Mouse (Mus musculus) limb, embryonic 11.5 days (tissue): ENCODE data around the gene Rims3. TPM values are rescaled to one million over a fixed set of nuclear protein-coding genes. Genes with fewer than 3 reads are reported as not detected.
A peak's percentile ranks its signal among the peaks of the same experiment; 100 is the strongest.

Source experiments
- ATAC-seq: fragments of 200-750 bp; cut with Nextera tagmentation; 2 replicates; pipeline ENCODE4 v1.8.0; 2017; ENCODE audit warnings: low read depth; ENCODE audit not compliant: insufficient number of reproducible peaks, low FRiP score, low TSS enrichment
- DNase-seq: peaks from one replicate; pipeline ENCODE4 v3.0.0-alpha.2; 2015; ENCODE audit warnings: low spot score
- H3K27ac ChIP-seq: fragments of 300-500 bp; sonication (generic); replicated peaks from 2 replicates; pipeline ENCODE4 v1.5.1; 2014; ENCODE audit warnings: low read depth, mild to moderate bottlenecking, low read length
- H3K27me3 ChIP-seq: fragments of 300-500 bp; sonication (generic); 2 replicates; pipeline ENCODE4 v1.6.1; 2014; ENCODE audit warnings: mild to moderate bottlenecking, low read length, mixed read lengths; ENCODE audit not compliant: control insufficient read depth, insufficient read depth
- H3K36me3 ChIP-seq: fragments of 300-500 bp; sonication (generic); 2 replicates; pipeline ENCODE4 v1.6.1; 2014; ENCODE audit warnings: mild to moderate bottlenecking, low read length, moderate library complexity, mixed read lengths; ENCODE audit not compliant: control insufficient read depth, insufficient read depth
- H3K4me1 ChIP-seq: fragments of 300-500 bp; sonication (generic); 2 replicates; pipeline ENCODE4 v1.6.1; 2014; ENCODE audit warnings: low read length, mixed read lengths; ENCODE audit not compliant: control insufficient read depth, insufficient read depth
- H3K4me2 ChIP-seq: fragments of 300-500 bp; sonication (generic); 2 replicates; pipeline ENCODE4 v1.6.1; 2014; ENCODE audit warnings: low read depth, mild to moderate bottlenecking, moderate library complexity; ENCODE audit not compliant: severe bottlenecking
- H3K4me3 ChIP-seq: fragments of 300-500 bp; sonication (generic); 2 replicates; pipeline ENCODE4 v1.5.1; 2014; ENCODE audit warnings: low read depth, low read length
- H3K9ac ChIP-seq: fragments of 300-500 bp; sonication (generic); 2 replicates; pipeline ENCODE4 v1.6.1; 2014; ENCODE audit warnings: mild to moderate bottlenecking, low read length
- H3K9me3 ChIP-seq: fragments of 300-500 bp; sonication (generic); 2 replicates; pipeline ENCODE4 v1.6.1; 2016; ENCODE audit warnings: low read length; ENCODE audit not compliant: control insufficient read depth
- WGBS: fragments of 180-500 bp; shearing (Covaris S2); extraction: QIAGEN DNeasy Blood & Tissue Kit; methylation state at CpG from one replicate; pipeline ENCODE4 v1.1.7; 2014; 5-methylcytosine and 5-hydroxymethylcytosine counted together
- polyA plus RNA-seq: library from polyadenylated mRNA; unstranded; fragments of >200 nt; fragmentation: Nextera tagmentation; extraction: Ambion mirVana; gene quantifications from 2 replicates; pipeline ENCODE4 v1.2.1, GENCODE M21; 2014

Gene Rims3
- polyA plus RNA-seq, 1 experiment from 2014 or later, result 0.51 TPM

DNA sequence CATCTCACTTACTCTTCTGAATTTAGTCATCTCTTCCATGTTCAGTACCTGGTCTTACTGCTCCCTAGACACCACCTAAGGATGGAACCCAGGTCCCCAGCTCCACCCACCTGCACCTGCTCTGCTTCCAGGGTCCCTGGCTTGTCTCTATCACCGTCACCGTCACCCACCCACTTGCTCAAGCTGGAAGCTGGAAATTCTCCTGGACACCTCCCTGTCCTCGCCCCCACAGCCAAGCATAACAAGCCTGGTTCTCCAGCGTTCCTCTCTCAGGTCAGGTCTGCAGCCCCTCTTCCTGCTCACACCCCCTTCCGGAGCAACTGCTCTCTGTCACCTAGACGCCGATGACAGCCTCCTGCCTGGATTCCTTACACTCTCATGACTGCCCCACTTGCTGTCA lies 5.2 kb downstream of the Rims3 start:
- 56% methylated on average over 7 of the region's 7 CpGs for WGBS
- H3K27me3 ChIP-seq, result peaks cover 7% of the 10 kb centered on the region
- H3K27ac ChIP-seq, result no peak overlapping the region
- DNase-seq (no peak), ATAC-seq (no peak)
- H3K9ac ChIP-seq, result no peak overlapping the region
- no peaks in the 10 kb centered on the region for H3K9me3 ChIP-seq
- no peak overlapping the region for H3K4me3 ChIP-seq
- H3K4me1 ChIP-seq, result no peaks in the 10 kb centered on the region
- H3K4me2 ChIP-seq, result no peak overlapping the region
- H3K36me3 ChIP-seq, result no peaks in the 10 kb centered on the region

DNA sequence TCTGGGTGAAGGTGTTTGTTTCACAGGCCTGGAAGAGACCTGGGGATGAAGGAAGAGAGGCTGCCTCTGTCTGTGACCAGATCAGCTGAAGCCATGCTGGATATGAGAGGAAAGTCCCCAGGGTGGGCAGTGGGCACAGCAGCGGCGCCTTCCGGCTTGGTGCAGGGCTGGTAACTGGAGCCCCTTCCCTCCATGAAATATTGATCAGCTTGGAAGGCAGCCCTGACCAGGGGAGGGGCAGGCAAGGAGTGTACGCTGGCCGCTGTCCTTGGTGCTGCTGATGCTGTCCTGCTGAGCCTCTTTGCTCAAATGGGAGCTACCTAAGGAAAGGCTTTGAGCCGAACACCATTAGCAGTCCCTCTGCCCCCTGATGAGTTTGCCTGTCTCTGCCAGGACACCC lies 11.6 kb downstream of the Rims3 start:
- DNase-seq, result peak; percentile 89
- WGBS, result 4% methylated on average over 6 of the region's 6 CpGs
- Histone ChIP-seq H3K27me3 (no peaks in the 10 kb centered on the region), H3K9ac (no peak overlapping the region), H3K9me3 (no peaks in the 10 kb centered on the region), H3K4me1 (0 out of 2 replicates have a peak, but pooled peaks cover 3% of the 10 kb centered on the region), H3K27ac (no peak overlapping the region), H3K4me2 (no peak overlapping the region), H3K4me3 (no peak overlapping the region), H3K36me3 (no peaks in the 10 kb centered on the region)
- 0 out of 2 replicates have a peak, but pooled peaks have one; percentile 54 for ATAC-seq

DNA sequence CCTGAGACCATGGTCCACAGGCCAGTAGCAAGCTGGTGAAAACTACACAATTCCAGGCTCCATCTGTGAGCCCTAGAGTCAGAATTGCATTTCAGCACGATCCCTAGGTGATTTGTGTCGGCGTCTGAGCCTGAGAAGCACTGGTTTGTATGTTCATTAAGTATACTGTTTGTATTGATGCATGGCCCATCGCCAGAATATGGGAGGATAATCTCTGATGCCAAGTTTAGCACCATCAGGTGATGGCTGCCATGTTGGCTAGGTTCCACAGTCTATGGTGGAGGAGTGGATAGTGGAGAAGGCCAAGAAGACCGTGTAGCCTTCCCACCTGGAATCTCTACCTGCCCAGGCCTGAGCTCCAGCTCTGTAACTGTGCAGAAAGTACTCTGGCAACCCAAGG lies 13.6 kb downstream of the Rims3 start:
- WGBS, result 83% methylated on average over 5 of the region's 5 CpGs
- H3K4me3 ChIP-seq, result no peak overlapping the region
- H3K4me1 ChIP-seq, result 0 out of 2 replicates have a peak, but pooled peaks cover 3% of the 10 kb centered on the region
- no peaks in the 10 kb centered on the region for H3K27me3 ChIP-seq
- no peaks in the 10 kb centered on the region for H3K9me3 ChIP-seq
- ATAC-seq (no peak), DNase-seq (no peak)
- H3K9ac ChIP-seq, result no peak overlapping the region
- no peaks in the 10 kb centered on the region for H3K36me3 ChIP-seq
- H3K27ac ChIP-seq, result no peak overlapping the region
- no peak overlapping the region for H3K4me2 ChIP-seq

DNA sequence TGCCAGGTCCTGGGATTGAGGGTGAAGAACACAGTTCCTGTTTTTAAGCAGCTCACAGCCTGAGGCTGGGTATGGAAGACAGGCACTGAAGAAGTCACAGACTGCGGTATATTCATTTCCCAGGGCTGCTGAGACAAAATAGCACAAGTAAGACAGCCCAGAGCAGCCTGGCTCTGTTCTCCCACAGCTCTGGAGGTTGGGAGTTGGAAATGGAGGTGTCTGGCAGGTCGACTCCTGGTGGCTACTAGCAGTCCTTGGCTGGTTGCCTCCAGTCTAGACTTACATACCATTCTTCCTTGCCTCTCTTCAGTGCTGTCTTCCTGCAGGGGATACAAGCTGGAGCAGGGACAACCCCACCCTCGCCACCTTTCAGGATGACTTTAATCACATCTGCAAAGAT lies 14.4 kb downstream of the Rims3 start:
- 0 out of 2 replicates have a peak, but pooled peaks cover 3% of the 10 kb centered on the region for H3K4me1 ChIP-seq
- no peak overlapping the region for H3K9ac ChIP-seq
- H3K27me3 ChIP-seq, result no peaks in the 10 kb centered on the region
- no peaks in the 10 kb centered on the region for H3K9me3 ChIP-seq
- no peaks in the 10 kb centered on the region for H3K36me3 ChIP-seq
- no peak for DNase-seq
- ATAC-seq, result no peak
- no peak overlapping the region for H3K4me2 ChIP-seq
- 86% methylated on average over 3 of the region's 3 CpGs for WGBS
- no peak overlapping the region for H3K27ac ChIP-seq
- no peak overlapping the region for H3K4me3 ChIP-seq

DNA sequence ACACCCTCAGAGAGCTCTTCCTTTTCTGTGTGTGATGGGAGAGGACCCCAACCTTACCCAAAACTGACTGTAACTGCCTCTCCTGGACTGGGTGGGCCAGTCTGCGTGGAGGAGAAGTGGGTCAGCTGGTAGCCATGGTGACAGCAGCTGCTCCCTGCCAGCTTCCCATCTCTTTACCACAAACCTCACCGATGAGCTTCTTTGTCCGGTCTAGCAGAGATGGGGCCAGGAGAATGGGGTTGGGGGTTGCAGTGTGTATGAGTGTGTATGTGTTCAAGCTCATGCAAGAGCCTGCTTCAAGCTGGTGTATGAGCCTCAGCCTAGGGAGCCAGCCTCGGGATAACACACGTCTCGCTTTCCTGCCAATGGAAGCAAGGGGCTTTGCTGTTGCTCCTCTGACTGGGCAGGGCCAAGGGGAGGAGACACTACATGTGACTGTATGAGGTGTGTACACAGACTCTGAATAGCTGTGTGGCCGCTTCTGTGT lies 15.7 kb downstream of the Rims3 start:
- no peak overlapping the region for H3K27ac ChIP-seq
- H3K36me3 ChIP-seq, result no peaks in the 10 kb centered on the region
- H3K4me3 ChIP-seq, result no peak overlapping the region
- ATAC-seq (no peak), DNase-seq (no peak)
- WGBS, result 73% methylated on average over 7 of the region's 7 CpGs
- 0 out of 2 replicates have a peak, but pooled peaks cover 3% of the 10 kb centered on the region for H3K4me1 ChIP-seq
- no peak overlapping the region for H3K9ac ChIP-seq
- no peaks in the 10 kb centered on the region for H3K27me3 ChIP-seq
- no peaks in the 10 kb centered on the region for H3K9me3 ChIP-seq
- H3K4me2 ChIP-seq, result no peak overlapping the region

DNA sequence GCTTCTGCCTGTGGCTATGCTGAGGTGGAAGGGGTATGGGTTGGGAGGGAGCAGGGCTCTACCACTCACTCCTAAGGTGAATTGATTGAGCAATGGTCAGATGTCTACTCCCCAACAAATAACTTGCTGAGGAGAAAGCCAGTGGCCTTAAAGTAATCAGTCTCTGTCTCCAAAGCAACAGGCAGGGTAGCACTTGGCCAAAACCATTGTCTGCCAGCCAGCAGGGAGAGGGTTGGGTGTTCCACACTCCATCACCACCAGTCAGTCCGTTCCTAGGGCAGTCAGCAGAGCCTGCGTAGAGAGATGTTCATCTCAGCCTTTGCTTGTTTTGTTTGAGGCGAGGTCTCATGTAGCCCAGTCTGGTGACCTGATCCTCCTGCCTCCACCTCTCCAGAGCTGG lies 21.3 kb downstream of the Rims3 start:
- no peak overlapping the region for H3K4me2 ChIP-seq
- 85% methylated on average over 3 of the region's 3 CpGs for WGBS
- DNase-seq (no peak), ATAC-seq (no peak)
- no peak overlapping the region for H3K27ac ChIP-seq
- H3K36me3 ChIP-seq, result no peaks in the 10 kb centered on the region
- H3K9me3 ChIP-seq, result no peaks in the 10 kb centered on the region
- no peak overlapping the region for H3K9ac ChIP-seq
- H3K4me3 ChIP-seq, result no peak overlapping the region
- no peaks in the 10 kb centered on the region for H3K27me3 ChIP-seq
- no peaks in the 10 kb centered on the region for H3K4me1 ChIP-seq

DNA sequence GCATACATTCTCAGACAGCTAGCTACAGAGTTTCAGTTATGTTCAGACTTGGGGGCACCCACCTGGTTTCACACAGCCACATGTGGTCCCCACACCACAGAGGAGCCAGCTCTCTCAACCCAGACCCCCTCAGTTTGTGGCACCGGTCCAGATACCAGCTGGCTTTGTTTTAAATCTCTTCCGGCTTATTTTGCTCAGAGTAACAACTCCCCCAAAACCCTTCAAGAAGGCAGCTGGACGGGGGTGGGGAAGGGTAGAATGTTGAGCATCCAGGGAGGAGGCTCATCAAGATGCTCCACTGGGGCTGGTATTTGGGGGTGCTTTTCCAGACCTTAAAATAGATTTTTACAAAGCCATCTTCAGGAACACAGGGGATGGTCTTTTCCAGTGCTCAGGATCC lies 24.1 kb downstream of the Rims3 start:
- WGBS, result 66% methylated on average over 3 of the region's 3 CpGs
- H3K36me3 ChIP-seq, result no peaks in the 10 kb centered on the region
- H3K4me2 ChIP-seq, result no peak overlapping the region
- H3K4me3 ChIP-seq, result no peak overlapping the region
- H3K27ac ChIP-seq, result no peak overlapping the region
- no peaks in the 10 kb centered on the region for H3K27me3 ChIP-seq
- H3K9ac ChIP-seq, result no peak overlapping the region
- DNase-seq (no peak), ATAC-seq (no peak)
- no peaks in the 10 kb centered on the region for H3K9me3 ChIP-seq
- no peaks in the 10 kb centered on the region for H3K4me1 ChIP-seq

DNA sequence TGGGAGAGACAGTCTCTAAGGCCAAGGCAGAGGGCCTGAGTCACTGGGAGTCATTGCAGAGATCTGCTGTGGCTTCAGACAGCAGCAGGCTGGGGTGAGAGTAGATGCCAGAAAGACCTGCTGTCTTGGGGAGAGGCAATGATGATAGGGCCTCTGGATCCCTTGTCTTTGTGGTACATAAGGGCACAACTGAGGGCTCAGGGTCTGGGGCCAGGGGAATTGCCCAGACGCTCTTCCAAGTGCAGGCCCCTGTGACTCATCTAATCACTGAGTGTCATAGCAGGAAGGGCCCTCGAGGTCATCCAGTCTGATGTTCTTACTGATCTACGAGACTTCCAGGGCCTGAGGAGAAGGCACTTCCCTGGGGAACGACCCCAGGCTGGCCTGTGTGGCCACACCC lies 24.8 kb downstream of the Rims3 start:
- Histone ChIP-seq H3K4me3 (no peak overlapping the region), H3K4me1 (no peaks in the 10 kb centered on the region), H3K9ac (no peak overlapping the region), H3K27me3 (no peaks in the 10 kb centered on the region), H3K4me2 (no peak overlapping the region), H3K9me3 (no peaks in the 10 kb centered on the region), H3K36me3 (no peaks in the 10 kb centered on the region), H3K27ac (no peak overlapping the region)
- ATAC-seq (no peak), DNase-seq (no peak)
- WGBS, result 18% methylated on average over 4 of the region's 4 CpGs

DNA sequence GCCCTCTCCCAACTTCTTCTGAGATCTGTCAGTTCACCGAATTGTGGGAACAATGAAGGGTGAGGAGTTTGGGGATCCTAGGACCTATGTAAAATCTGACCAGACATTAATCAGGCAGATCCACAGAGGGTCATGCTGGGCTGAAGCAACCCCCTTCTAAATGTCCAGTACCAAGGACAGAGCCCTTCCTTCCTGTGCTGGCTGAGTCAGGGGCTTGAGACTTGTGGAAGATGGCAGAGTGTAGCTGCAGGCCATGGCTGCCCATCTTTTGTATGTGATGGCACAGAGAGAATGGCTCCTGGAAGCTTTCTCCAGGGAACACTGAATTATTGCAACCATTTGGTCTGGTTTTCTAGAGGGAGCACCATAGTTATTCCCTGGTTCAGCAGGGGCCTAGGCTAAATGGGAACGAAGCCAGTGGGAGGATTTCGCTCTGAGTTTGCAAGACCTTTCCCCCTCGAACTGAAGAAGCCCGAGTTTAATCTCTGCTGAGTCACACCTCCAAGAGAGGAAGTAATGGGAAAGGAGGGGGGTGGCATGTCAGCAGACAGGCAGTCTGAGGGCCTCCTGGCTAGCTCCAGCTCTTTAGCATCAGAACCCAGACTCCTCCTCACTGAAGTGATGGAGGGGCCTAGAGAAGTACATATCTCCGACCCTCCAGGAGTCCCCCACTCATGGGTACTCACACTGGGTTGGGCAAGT lies 26.3 kb downstream of the Rims3 start:
- ATAC-seq, result no peak
- Histone ChIP-seq H3K4me3 (no peak overlapping the region), H3K9ac (no peak overlapping the region)

More for the DNA sequence above, 26.3 kb downstream of the Rims3 start:
- Histone ChIP-seq H3K36me3 (no peaks in the 10 kb centered on the region), H3K4me1 (no peaks in the 10 kb centered on the region), H3K9me3 (no peaks in the 10 kb centered on the region), H3K27ac (no peak overlapping the region), H3K27me3 (no peaks in the 10 kb centered on the region), H3K4me2 (no peak overlapping the region)
- 58% methylated on average over 6 of the region's 6 CpGs for WGBS
- DNase-seq, result no peak
